Mouse (Mus musculus) neural tube, embryonic 11.5 days (tissue): Measurements from ENCODE around the gene Wdr61. TPM values are rescaled to one million over a fixed set of nuclear protein-coding genes. Genes with fewer than 3 reads are reported as not detected.

Experiments used
- ATAC-seq: fragments of 200-750 bp; cut with Nextera tagmentation; 2 replicates; pipeline ENCODE4 v1.8.0; 2017; ENCODE audit warnings: moderate number of reproducible peaks, mild to moderate bottlenecking, moderate TSS enrichment, moderate library complexity; ENCODE audit not compliant: insufficient read depth, low FRiP score, low TSS enrichment
- DNase-seq: peaks from one replicate; pipeline ENCODE4 v3.0.0-alpha.2; 2015; ENCODE audit warnings: low spot score
- H3K27ac ChIP-seq: fragments of 300-500 bp; sonication (generic); 2 replicates; pipeline ENCODE4 v1.5.1; 2014; ENCODE audit warnings: low read depth, mild to moderate bottlenecking, low read length
- H3K27me3 ChIP-seq: fragments of 300-500 bp; sonication (generic); 2 replicates; pipeline ENCODE4 v1.6.1; 2014; ENCODE audit warnings: mild to moderate bottlenecking, low read length, mixed read lengths; ENCODE audit not compliant: control insufficient read depth, insufficient read depth
- H3K36me3 ChIP-seq: fragments of 300-500 bp; sonication (generic); 2 replicates; pipeline ENCODE4 v1.6.1; 2014; ENCODE audit warnings: mild to moderate bottlenecking, low read length, moderate library complexity, mixed read lengths; ENCODE audit not compliant: control insufficient read depth, insufficient read depth
- H3K4me1 ChIP-seq: fragments of 300-500 bp; sonication (generic); 2 replicates; pipeline ENCODE4 v1.6.1; 2014; ENCODE audit warnings: low read length, mixed read lengths; ENCODE audit not compliant: control insufficient read depth, insufficient read depth
- H3K4me2 ChIP-seq: fragments of 300-500 bp; sonication (generic); 2 replicates; pipeline ENCODE4 v1.6.1; 2014; ENCODE audit warnings: low read depth, mild to moderate bottlenecking, moderate library complexity
- H3K4me3 ChIP-seq: fragments of 300-500 bp; sonication (generic); 2 replicates; pipeline ENCODE4 v1.5.1; 2014; ENCODE audit warnings: low read depth, low read length
- H3K9ac ChIP-seq: fragments of 300-500 bp; sonication (generic); 2 replicates; pipeline ENCODE4 v1.6.1; 2014; ENCODE audit warnings: mild to moderate bottlenecking, low read length
- H3K9me3 ChIP-seq: fragments of 300-500 bp; sonication (generic); 2 replicates; pipeline ENCODE4 v1.6.1; 2016; ENCODE audit warnings: low read length; ENCODE audit not compliant: control insufficient read depth
- WGBS: fragments of 180-500 bp; shearing (Covaris S2); extraction: QIAGEN DNeasy Blood & Tissue Kit; methylation state at CpG from one replicate; pipeline ENCODE4 v1.1.7; 2014; 5-methylcytosine and 5-hydroxymethylcytosine counted together
- microRNA-seq: library from miRNA; unstranded; fragments of <30 nt; microRNA quantifications from one replicate; pipeline ENCODE4, GENCODE M21; 2016
- polyA plus RNA-seq: library from polyadenylated mRNA; unstranded; fragments of >200 nt; fragmentation: Nextera tagmentation; extraction: Ambion mirVana; gene quantifications from 2 replicates; pipeline ENCODE4 v1.2.1, GENCODE M21; 2014

Wdr61 gene
- polyA plus RNA-seq, 1 experiment from 2014 or later = 145 TPM

DNA sequence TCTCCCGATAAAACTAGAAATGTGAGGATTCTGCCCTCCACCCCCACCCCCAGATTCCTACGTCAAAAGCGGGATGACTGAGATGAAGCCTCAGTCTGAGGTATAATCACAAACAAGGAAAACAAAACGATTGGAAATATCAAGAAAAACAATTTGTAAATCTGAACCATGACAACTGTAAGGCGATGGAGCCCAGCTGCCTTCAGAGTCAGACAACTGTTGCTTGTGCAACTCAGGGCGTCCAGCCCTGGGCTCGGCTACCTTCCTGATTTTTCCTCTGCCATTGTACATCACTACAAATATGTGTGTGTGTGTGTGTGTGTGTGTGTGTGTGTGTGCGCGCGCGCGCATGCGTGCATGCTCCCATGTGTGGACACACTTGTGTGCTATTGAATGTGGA lies 60.4 kb downstream of the Wdr61 start:
- Histone ChIP-seq H3K9ac (no peak overlapping the region), H3K4me2 (no peak overlapping the region), H3K4me3 (no peak overlapping the region), H3K27me3 (no peaks in the 10 kb centered on the region), H3K27ac (no peak overlapping the region), H3K9me3 (no peaks in the 10 kb centered on the region), H3K36me3 (no peaks in the 10 kb centered on the region), H3K4me1 (no peaks in the 10 kb centered on the region)
- ATAC-seq (no peak), DNase-seq (no peak)
- WGBS = 89% methylated on average over 13 of the region's 13 CpGs

GRCm38 (mm10) chr9:54671962-54672361 lies 62.4 kb downstream of the Wdr61 start:
- Histone ChIP-seq H3K27me3 (no peaks in the 10 kb centered on the region), H3K4me3 (no peak overlapping the region), H3K36me3 (no peaks in the 10 kb centered on the region), H3K27ac (no peak overlapping the region), H3K9ac (no peak overlapping the region), H3K9me3 (no peaks in the 10 kb centered on the region), H3K4me2 (no peak overlapping the region), H3K4me1 (no peaks in the 10 kb centered on the region)
- DNase-seq (no peak), ATAC-seq (no peak)
- 90% methylated on average over 3 of the region's 3 CpGs for WGBS

DNA sequence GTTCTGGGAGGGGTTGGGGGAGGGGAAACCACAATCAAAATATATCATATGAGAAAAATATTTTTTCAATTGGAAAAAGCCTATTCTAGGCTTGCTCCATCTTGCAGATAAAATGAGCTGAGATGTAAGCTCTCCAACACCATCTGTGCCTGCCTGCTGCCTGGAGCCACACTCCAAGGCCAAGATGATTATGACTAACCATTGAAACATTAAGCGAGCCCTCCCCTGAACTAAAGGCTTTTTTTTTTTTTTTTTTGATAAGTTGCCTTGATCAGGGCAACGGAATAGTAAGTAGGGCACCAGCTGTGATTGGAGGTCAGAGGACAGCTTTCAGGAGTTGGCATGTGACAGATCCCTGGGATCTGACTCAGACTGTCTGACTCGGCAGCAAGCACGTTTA lies 65.9 kb downstream of the Wdr61 start:
- no peak overlapping the region for H3K4me2 ChIP-seq
- no peaks in the 10 kb centered on the region for H3K36me3 ChIP-seq
- no peaks in the 10 kb centered on the region for H3K27me3 ChIP-seq
- no peak for DNase-seq
- no peak overlapping the region for H3K27ac ChIP-seq
- no peaks in the 10 kb centered on the region for H3K9me3 ChIP-seq
- no peaks in the 10 kb centered on the region for H3K4me1 ChIP-seq
- ATAC-seq = no peak
- H3K9ac ChIP-seq = no peak overlapping the region
- no peak overlapping the region for H3K4me3 ChIP-seq
- whole genome bisulfite sequencing = 70% methylated on average over 4 of the region's 4 CpGs

DNA sequence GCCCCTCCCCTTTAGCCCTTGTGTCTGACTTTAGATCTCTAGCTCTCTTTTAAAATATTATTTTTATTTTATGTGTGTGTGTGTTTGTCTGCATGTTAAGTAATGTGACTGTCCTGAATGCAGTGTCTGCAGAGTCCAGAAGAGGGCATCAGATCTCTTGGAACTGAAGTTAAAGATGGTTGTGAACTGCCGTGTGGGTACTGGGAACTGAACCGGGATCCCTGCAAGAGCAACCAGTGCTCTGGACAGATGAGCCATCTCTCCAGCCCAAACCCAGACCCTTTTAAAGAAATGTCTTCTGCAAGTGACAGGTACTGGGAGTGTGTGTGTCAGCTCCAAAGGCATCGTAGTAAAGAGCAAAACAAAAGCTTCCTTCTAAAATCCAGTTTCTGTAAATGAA lies 68.2 kb downstream of the Wdr61 start:
- H3K36me3 ChIP-seq = no peaks in the 10 kb centered on the region
- peaks cover 9% of the 10 kb centered on the region; the same call in 1 of the 2 replicates for H3K4me1 ChIP-seq
- ATAC-seq (no peak), DNase-seq (no peak)
- H3K4me3 ChIP-seq = no peak overlapping the region
- 93% methylated on average over 3 of the region's 3 CpGs for WGBS
- no peaks in the 10 kb centered on the region for H3K27me3 ChIP-seq
- no peak overlapping the region for H3K4me2 ChIP-seq
- H3K9ac ChIP-seq = no peak overlapping the region
- H3K27ac ChIP-seq = no peak overlapping the region
- no peaks in the 10 kb centered on the region for H3K9me3 ChIP-seq

Small RNA genes lying within 50 kb of the gene (microRNA-seq; reads per million reads assigned to microRNA genes)
- gene Mir5710 = not detected

Other genes starting within 250 kb of the Wdr61 start
- 19.3 and 19.8 TPM in 2 replicates for gene Dmxl2, start 232.9 kb downstream of the Wdr61 start, polyA plus RNA-seq
- gene Sh2d7, start 195.5 kb downstream of the Wdr61 start, polyA plus RNA-seq = not detected in 2 replicates
- gene Cib2, start 174.3 kb downstream of the Wdr61 start, polyA plus RNA-seq = 17.3 and 18.7 TPM in 2 replicates
- 114 and 118 TPM in 2 replicates for gene Idh3a, start 148.2 kb downstream of the Wdr61 start, polyA plus RNA-seq
- gene Acsbg1, start 72.6 kb downstream of the Wdr61 start, polyA plus RNA-seq = 7.2 and 7.7 TPM in 2 replicates
- gene Dnaja4, start 35.6 kb downstream of the Wdr61 start, polyA plus RNA-seq = 3.7 and 4.3 TPM in 2 replicates
- gene Crabp1, start 30.2 kb upstream of the Wdr61 start, polyA plus RNA-seq = 719 and 730 TPM in 2 replicates
- 69.3 and 69.9 TPM in 2 replicates for gene Ireb2, start 129.3 kb upstream of the Wdr61 start, polyA plus RNA-seq
- gene Hykk, start 182.8 kb upstream of the Wdr61 start, polyA plus RNA-seq = 4.8 and 5.1 TPM in 2 replicates
- 315 and 316 TPM in 2 replicates for gene Psma4, start 216.3 kb upstream of the Wdr61 start, polyA plus RNA-seq
- 0.74 and 0.77 TPM in 2 replicates for gene AY074887, start 216.5 kb upstream of the Wdr61 start, polyA plus RNA-seq
- 4.8 and 5.2 TPM in 2 replicates for gene Chrna5, start 246.4 kb upstream of the Wdr61 start, polyA plus RNA-seq